Mouse (Mus musculus) frontal cortex, postnatal 25 days (tissue): ENCODE data around the gene Ccdc171.
"Not testable (repeated sequence)": the region's sequence is repeated elsewhere in the genome, so short reads cannot be mapped to it uniquely, and the experiment has no call there.

ENCODE experiments used
- DNase-seq, 2 experiments: peaks; one replicate each; pipeline ENCODE4 v3.0.0; 2022; ENCODE audit warnings: low spot score in 2 of 2

Ccdc171 gene

DNA sequence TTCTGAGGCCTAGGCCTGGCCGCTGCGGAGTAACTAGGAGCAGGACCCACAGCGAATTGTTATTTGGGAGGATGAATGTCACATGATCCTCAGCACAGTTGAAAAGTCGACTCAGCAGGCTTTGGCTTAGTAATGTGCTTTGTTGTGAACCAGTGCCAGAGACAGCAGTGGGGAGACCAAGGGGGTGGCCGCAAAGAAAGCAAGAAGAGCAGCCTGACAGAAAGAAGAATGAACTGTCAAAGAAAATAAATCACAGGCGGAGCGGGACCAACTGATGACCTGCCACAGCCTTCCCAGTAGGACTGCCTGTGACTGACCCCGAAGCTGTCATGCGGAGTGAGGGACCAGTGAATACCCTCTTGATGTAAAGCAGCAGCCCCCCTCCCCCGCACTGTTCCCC, 131.2 kb downstream of the Ccdc171 start:
- no peak for DNase-seq

DNA sequence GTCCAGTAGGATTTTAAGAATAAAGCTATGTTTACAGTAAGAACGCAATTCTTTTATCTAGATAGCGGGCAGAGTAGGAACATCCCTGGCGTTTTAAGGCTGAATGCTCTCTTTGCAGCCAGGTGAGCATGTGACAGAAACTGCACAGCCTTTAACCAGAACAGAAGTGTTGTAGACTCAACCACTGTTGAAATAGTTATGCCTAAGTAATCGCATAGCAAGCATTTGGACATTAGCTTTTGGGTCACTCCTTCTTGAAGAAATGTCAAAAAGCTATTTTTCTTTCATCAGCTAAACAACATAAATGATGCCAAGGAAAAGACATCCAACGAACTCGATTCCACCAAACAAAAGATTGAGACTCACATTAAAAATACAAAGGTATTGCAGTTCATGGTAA, 131.7 kb downstream of the Ccdc171 start:
- DNase-seq: no peak

DNA sequence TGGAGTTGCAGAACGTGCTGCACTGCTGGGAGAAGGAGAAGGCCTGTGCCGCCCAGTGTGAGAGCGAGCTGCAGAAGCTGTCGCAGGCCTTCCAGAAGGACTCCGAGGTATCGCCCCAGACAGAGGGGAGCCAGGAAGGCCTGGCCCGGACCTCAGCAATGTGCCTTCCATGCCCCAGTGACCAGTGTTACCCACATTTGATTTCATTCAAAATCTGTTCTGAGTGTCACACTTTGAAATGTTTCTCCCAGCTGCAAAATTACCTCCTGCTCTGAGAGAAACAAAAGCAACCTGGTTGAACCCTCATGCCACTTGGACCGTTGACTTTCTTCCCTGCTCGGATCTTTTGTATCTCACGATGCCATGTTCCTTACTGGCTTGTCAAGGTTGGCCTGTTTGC, 133.1 kb downstream of the Ccdc171 start:
- no peak for DNase-seq

DNA sequence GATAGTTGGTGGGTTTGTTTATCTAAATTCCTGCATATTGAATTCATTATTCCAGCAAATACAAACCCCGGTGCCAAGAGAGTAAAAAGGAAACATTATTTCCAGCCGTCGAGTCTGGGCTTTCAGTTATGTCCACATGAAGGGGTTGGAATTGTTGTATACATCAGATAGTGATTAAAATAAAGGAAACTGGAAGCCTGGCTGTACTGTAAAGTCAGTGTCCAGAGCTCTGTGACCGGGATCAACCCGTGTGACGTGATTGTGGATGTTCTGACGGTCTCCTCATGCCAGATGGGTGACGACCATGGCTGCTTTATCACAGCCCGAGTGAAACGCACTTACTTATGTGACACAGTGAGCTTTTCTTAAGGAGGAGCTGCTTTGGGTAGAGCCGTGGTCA, 134.1 kb downstream of the Ccdc171 start:
- no peak for DNase-seq

DNA sequence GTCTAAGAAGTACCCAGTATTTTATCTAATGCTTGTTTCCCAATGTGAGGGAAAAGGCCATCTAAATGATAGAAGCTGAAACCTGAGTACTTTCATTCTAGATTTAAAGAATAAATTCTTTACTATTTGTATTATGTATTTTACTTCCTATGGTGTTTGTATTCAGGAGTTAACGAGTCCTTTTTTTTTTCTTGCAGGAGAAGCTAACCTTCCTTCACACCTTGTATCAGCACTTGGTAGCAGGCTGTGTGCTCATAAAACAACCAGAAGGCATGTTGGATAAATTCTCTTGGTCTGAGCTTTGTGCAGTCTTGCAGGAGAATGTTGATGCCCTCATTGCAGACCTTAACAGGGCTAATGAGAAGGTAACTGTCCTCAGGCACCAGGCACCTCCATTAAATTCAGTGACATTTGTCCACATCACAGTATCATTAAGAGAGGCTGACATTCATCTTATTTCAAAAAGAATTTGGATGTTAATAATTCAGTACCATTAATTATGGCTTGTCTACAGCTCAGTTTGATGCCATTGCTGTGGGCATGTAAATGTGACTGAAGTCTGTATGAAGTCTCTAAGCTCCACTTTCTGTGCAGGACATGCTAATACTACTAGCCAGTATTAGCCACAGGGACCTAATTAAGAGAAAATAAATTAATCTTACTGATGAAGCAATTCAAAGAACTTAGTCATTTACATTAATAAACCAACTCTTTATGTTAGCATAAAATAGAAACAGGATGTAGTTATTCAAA, 136.3 kb downstream of the Ccdc171 start:
- no peak for DNase-seq

DNA sequence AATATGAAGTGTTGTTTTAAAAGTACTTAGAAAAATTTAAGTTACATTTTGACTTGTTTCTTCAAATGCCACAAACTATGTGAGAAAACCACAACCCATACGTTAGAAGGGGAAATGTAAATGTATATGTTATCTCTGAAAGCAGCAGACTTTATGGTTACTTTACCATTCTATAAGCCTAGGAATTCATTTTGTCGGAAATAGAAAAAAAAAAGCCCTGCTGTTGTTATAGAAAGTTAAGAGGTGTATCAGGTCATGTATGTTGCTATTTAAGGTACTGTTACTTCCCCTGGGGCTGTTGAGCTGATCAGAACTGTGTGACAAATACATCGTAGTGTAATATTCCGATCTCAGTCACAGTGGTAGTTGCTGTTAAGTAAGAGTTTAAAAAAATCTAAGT, 137.0 kb downstream of the Ccdc171 start:
- DNase-seq: no peak

DNA sequence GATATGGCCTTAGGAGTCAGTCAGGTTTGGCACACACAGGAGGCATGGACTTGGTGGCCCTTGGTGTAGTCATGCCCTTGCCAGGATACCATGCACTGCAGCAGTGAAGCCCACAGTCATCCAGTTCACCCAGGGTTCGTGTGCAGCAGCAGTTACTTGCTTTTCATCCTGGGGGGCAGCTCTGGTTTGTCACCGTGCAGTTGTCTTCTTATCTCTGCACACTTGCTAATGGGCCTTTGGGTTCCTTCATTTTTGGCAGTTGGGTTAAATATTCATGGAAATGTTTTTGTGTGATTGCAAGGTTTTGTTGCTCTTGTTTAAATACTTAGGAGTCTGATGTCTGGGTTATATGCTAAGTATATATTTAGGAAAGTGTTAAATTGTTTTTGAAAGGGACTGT, 144.2 kb downstream of the Ccdc171 start:
- DNase-seq: no peak

DNA sequence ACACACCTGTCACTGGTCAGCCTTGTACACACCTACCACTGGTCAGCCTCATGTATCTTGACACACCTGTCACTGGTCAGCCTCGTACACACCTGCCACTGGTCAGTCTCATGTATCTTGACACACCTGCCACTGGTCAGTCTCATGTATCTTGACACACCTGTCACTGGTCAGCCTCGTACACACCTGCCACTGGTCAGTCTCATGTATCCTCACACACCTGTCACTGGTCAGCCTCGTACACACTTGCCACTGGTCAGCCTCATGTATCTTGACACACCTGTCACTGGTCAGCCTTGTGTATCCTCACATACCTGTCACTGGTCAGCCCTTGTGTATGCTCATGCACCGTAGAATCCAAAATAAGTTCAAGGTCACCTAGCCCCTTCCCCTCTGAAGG, 150.0 kb downstream of the Ccdc171 start:
- DNase-seq: not testable (repeated sequence)

DNA sequence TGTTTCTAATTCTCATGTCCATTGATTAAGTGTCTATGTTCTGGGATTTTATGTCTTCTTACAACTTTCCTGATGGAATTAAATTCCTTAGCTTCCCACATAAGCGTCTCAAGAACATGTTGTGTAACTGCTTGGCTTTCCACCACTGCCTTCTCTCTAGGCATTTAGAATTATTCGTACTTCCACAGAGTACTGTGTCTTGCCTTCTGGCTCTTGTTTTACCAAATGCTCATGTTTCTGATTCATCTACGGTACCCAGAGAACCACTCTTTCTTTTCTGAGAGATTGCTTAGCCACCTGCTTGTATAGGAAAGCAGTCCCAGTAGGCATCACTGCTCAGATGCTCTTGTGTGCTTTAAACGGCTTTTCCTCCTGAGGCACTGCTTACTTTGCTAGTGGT, 151.1 kb downstream of the Ccdc171 start:
- no peak for DNase-seq

DNA sequence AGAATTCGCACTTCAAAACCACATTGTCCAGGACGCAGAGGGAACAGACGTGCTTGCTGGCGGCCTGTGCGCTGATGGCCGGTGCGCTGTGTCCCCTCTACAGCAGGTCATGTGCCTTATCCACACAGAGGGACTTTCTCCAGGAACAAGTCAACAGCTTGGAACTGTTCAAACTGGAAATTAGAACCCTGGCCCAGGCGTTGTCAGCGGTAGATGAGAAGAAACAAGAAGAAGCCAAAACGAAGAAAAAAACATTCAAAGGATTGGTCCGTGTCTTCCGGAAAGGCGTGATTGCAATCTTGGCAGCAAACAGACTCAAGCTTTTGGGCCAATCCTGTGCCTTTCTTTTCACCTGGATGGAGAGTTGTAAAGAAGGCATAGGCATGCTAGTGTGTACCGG, 155.7 kb downstream of the Ccdc171 start:
- DNase-seq: no peak

DNA sequence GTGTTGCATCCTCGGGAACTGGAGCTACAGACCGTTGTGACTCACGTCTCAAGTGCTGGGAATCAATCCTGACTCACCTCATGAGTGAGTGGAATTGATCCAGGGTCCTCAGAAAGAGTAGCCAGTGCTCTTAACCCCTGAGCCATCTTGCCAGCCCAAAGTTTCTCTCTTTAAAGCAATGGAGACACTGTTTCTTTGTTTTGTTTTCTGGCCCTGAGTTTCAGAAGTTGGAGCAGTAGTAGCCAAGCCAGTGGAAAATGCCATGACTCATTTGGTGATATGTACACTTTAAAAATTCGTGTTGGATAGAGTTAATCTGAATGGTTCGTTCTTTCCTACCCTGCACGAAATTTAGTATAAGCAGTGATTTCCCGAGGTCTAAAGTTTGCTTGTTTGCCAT, 157.5 kb downstream of the Ccdc171 start:
- DNase-seq: no peak

DNA sequence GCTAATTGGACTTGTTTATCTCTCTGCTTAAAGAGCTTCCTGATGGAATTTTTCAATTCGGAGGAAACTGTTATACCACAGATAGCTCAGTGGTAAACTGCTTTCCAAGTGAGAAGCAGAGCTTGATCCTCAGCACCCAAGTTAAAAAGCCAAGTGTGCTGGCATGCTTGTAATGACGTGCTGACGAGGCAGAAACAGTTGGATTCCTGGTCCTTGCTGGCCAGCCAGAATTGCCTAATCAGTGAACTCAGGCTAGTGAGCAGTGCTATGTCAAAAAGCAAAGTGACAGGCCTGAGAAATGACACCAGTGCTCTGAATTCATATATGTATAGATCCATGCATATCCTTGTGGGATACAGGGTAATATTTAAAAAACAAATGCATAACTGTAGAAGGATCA, 174.8 kb downstream of the Ccdc171 start:
- no peak for DNase-seq

DNA sequence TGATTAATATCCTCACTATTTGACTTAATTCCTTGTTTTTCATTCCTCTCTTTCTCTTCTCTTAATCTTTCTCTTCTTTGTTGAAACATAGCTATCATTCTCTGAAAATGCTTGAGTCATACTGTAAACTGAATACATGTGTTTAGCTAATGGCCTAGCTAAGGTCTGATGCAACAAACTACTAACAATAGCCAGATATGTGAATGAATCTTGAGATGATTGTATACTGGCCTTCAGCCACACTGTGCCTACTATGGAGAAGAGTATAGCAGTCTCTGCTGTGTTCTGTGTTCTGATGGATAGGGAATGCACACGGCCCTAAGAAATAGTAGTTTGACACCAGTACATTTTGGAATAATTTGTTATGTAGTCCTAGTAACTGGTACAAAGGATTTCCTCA, 191.7 kb downstream of the Ccdc171 start:
- DNase-seq: no peak

DNA sequence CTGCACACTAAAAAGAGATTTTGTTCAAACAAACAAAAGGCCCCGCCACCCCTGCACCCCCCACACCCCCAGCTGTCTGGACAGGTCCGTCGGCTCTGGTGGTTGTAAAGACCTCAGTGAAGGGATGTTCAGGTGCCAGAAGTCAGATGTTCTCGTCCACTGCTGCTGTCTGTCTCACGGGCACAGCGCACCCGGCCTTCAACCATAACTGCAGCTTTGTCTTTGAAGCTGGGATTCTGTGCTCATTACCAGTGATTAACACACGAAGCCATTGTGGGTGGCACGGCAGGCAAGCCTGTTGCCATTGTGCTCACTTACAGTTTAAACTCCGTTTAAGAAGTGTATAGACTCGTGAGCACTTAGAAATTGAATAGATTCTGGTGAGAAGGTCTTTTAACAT, 194.5 kb downstream of the Ccdc171 start:
- DNase-seq: no peak

DNA sequence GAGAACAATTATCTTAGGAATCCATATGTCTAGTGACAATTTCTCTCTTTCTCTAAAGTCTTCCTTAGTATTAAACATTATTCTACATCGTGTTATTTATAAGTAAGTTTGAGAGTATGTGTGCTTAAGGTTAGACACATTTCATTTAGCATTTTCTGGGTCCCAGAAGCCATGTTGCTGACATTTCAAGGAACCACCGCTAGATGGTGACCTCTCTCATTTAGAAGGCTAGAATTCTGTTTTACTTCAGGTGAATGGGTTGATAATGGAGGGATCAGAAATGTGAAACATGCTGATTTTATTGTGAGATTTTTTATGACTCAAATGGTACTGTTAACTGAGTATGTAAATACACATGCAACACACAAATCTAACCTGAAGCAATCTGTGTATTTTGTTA, 199.8 kb downstream of the Ccdc171 start:
- peak in 1 of 2 experiments; percentile 8 for DNase-seq

DNA sequence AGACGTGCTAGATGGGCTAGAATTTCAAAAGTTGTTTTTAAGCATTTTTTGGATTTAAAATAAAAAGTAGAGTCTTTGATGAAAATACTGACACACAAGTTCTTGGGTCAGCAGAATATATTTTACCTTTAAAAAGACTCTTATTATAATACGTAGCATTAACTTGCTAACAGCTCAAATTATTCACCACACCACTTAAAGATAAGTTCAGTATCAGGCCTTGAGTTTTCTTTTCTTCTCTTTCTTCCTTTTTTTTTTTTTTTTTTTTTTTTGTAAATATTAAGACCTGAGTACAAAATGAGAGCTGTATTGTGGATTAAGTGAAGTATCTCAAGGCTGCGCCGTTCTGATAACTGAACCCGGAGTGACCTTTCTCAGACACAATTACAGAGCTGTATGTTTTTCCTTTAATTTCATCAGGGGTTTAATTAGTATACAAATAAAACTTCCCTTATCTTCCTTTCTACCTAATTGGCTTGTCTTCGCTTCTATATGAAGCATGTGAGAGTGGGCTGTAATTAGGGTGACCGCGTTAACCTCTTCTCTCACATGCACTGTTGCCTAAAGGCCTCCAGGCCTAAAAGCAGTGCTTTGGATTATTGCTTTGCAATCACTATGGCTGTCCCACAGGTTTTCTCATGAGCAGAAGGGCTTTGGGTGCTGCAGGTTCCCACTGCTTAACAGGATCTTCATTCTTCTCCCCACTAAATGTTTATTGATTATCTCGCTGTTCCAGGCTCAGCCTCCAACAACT, 214.0 kb downstream of the Ccdc171 start:
- DNase-seq: no peak

DNA sequence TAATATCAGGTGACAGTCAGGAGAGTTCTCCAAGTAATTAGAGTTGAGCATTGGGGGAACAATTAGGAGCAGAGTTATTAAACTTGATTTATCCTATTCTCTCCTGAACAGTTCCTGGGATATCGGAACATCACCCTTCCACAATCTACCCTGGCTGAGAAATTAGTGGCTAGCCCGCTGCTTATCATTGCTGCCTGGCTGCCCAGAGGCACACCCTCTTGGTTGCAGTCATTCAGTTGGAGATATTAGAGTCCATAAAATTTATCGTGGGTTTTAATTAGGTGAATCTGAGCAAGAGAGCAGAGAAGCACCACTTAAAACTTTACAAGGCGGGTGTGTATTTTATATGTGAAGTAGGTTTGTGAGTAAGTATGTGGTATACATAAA, 214.5 kb downstream of the Ccdc171 start:
- no peak for DNase-seq

DNA sequence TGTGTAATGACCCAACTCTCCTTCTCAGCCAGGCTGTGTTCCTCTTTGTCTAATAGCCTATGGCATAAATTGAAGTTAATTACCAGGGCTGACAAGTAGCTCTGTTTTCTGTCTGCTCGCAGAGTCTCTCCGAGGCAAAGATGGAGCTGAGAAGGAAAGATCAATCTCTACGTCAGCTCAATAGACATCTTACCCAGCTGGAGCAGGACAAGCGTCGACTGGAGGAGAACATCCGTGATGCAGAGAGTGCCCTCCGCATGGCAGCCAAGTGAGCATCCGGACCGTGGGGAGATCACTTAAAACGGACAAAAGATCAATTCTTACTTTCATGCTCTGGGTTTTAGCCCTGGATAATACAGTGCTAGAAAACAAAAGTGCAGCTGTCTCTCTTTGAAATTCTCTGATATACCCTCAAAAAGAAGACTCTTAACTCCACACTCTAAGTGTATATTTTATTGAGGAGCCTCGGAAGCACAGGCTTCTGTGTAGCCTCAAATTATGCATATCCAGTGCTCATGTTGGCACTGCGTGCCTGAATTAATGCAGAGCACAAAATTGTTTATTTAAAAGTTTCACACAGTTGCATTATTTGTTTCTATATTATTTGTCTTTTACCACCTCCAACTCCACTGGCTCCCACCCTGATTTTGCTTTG, 217.6 kb downstream of the Ccdc171 start:
- DNase-seq: no peak

DNA sequence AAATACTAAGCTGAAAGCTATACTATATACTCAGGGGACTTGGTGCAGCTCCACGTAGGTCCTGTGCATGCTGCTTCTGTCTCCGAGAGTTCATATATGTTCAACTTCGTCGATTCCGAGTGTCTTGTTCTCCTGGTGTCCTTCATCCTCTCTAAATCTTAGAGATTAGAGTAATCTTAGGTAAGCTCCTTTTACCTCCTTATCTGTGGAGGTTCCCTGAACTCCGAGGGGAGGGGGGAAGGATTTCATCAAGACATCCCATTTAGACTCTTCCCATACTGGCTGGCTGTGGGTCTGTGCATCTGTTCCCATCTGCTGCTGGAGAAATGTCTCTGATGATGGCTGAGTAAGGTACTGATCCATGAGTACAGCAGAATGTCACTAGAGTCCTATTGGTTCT, 249.8 kb downstream of the Ccdc171 start:
- DNase-seq: no peak

DNA sequence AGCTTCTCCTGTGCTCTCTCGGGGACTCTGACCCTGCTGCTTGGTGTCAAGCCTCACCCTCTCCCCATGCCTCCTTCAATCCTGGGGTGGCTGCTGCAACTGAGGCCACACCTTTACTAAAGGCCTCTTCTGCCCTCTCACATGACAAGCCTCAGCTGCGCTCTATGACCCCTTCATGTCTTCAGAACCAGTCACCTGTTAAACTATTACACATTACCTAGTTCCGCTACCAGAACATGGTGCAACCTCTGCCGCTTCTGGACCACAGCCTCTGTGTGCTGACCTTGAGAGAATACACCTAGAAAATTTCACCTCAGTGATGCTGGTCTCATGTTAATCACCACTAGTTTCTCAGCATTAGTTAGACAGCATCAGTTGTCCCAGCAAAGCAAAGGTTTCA, 254.7 kb downstream of the Ccdc171 start:
- DNase-seq: no peak

DNA sequence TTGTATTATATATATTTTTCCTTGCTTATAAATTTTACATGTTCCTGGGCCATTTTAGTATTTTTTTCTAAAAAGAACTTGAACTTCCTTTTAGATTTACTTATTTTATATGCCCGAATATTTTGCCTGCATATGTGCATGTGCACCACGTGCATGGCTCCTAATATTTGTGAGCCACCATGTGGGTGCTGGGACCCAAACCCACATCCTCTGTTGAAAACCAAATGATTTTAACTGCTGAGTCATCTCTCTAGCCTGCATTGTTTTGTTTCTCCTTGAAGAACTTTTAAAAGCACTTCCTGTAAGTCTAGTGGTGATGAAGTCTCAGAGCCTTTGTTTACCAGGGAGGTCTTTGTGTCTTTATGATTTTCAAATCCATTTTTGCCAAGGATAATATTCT, 259.8 kb downstream of the Ccdc171 start:
- no peak for DNase-seq

DNA sequence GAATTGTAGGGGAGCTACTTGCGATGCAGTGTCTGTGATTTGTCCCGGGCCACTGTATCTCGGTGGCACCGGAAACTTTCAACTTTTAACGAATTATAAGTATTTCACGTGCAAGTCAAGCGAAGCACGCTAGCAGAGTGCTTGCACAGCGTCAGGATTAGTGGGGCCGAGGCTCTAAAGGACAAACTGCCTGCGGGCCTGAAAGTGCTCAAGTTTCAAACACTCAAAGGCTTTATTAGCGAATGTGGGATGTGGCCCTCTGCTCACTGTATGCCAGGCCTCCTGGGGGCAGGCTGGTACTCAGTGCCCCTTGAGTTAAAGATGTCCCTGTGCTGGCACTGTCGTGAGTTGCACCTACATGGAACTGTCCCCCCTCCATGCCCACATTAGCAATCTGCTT, 266.5 kb downstream of the Ccdc171 start:
- no peak for DNase-seq

DNA sequence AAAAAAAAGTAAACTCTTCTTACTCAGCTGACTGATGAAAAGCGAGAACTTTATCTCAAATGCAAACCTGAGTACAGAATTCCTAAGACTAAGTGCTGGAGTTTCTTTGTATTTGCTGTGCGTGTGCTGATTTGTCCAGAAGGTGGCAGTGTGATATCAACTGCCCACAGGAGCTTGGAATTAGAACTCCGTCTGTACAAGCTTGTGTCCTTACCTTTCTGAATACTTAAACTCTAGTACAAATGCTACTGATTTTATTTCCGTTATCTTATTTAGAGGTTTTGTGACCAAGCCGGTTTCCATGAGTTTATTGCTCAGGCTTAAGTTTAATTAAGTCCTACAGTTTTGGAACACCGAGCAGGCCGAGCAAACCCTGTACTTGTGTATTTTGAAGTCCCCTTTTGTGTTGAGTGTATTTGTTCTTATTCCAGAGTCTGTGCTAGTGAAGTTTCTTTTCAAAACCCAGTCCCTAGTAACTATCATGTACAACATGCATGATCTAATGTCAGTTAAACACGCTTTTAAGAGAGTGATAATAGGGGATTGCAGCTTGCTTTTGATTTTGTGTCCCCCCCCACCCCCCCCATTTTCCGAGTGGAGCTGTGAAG, 269.1 kb downstream of the Ccdc171 start:
- peak; percentile 28 to 35 for DNase-seq
